In genomic region chr13:51780509-51781155, GRCm38 (mm10) we compare ENCODE assay signal across 26 mouse cellular contexts. TPM values are rescaled to one million over a fixed set of nuclear protein-coding genes. Genes with fewer than 3 reads are reported as not detected.
DNase-seq lines count a peak whose midpoint lies in the region; ATAC-seq and TF ChIP-seq lines count a peak whose summit lies in the region.
"Had no signal": no experiment of that assay in that cellular context is flagged by ENCODE, and none has a peak within 500 bp of the region (broad histone marks: within the 10 kb centered on the region; RNA-seq: fewer than 3 reads in every experiment).

No protein-coding gene starts in this region.

- H3K4me3 ChIP-seq in lung, postnatal 0 days (ENCODE audit: low read depth, low read length), result no peak overlapping the region
- H3K4me3 ChIP-seq in lung, adult 2 months (replicated peaks; ENCODE audit: extremely low read depth, low read depth, low read length), result no peak overlapping the region
- H3K4me3 ChIP-seq: embryonic facial prominence, embryonic 13.5 days; erythroblast, embryonic 14.5 days; hindbrain, embryonic 12.5 days; limb, embryonic 13.5 days; liver, embryonic 13.5 days; lung, embryonic 15.5 days; midbrain, embryonic 10.5 days had no signal

- peak; percentile 23 for DNase-seq in lung, postnatal 0 days (ENCODE audit: low spot score)
- no peak for DNase-seq in lung, adult 2 months
- peak; percentile 56 for DNase-seq in CD4-positive, CD25-positive, alpha-beta regulatory T cell, adult 2 months (ENCODE audit: low read depth, low spot score)
- peak; percentile 68 for DNase-seq in naive thymus-derived CD4-positive, alpha-beta T cell, adult 2 months (ENCODE audit: low read depth)
- DNase-seq in c-Kit-positive CD71-positive TER-119-positive erythroid progenitor cells, embryonic 14.5 days (ENCODE audit: low spot score), result no peak
- DNase-seq in frontal cortex, adult 2 months (ENCODE audit: extremely low spot score in 1 of 2, low spot score in 1 of 2), result no peak
- DNase-seq: adrenal gland, postnatal 36 days; cerebellum, adult 18-20 months; cerebellum, postnatal 36 days; embryo, embryonic 11 days; gastrocnemius, postnatal 14 days; heart, adult 18-20 months; kidney, adult 2 months; kidney, postnatal 10 days; layer of hippocampus, postnatal 36 days; liver, embryonic 13.5 days; lung, postnatal 4 days had no signal

- TF ChIP-seq CTCF in lung, postnatal 0 days (IDR thresholded peaks at IDR 0.05), result no peak
- TF ChIP-seq CTCF in lung, adult 2 months (IDR thresholded peaks at IDR 0.05; ENCODE audit: insufficient read depth, low read length), result no peak

- H3K9ac ChIP-seq in lung, postnatal 0 days (replicated peaks; ENCODE audit: low read depth), result no peak overlapping the region
- H3K9ac ChIP-seq: embryonic facial prominence, embryonic 13.5 days; hindbrain, embryonic 12.5 days; limb, embryonic 13.5 days; liver, embryonic 13.5 days; lung, embryonic 15.5 days had no signal

- no peak for TF ChIP-seq POLR2A in lung, adult 2 months (IDR thresholded peaks at IDR 0.05; ENCODE audit: borderline replicate concordance, extremely low read depth, low read depth, low read length)

- H3K4me1 ChIP-seq in lung, postnatal 0 days (ENCODE audit: insufficient read depth, low read depth, low read length), result no peaks in the 10 kb centered on the region
- no peaks in the 10 kb centered on the region; the same call in 1 of the 2 replicates for H3K4me1 ChIP-seq in lung, adult 2 months (ENCODE audit: control insufficient read depth, insufficient read depth, low read length)

- no peak for ATAC-seq in lung, postnatal 0 days
- peak; percentile 80 for ATAC-seq in granulocyte monocyte progenitor cell, adult 5-6 weeks (replicated peaks; ENCODE audit: poor library complexity, severe bottlenecking)
- ATAC-seq: forebrain, embryonic 14.5 days; midbrain, embryonic 16.5 days had no signal

- 74% methylated on average over 10 of the region's 10 CpGs for WGBS in lung, postnatal 0 days
- 70% methylated on average over 10 of the region's 10 CpGs for WGBS in lung, adult 2 months

- no peaks in the 10 kb centered on the region for H3K9me3 ChIP-seq in lung, postnatal 0 days (ENCODE audit: low read length)
- H3K9me3 ChIP-seq: embryonic facial prominence, embryonic 13.5 days; hindbrain, embryonic 12.5 days; limb, embryonic 13.5 days; liver, embryonic 13.5 days; lung, embryonic 15.5 days; midbrain, embryonic 10.5 days had no signal

- H3K27me3 ChIP-seq in lung, postnatal 0 days (replicated peaks; ENCODE audit: insufficient read depth, low read length), result no peaks in the 10 kb centered on the region
- H3K27me3 ChIP-seq: embryonic facial prominence, embryonic 13.5 days; hindbrain, embryonic 12.5 days; limb, embryonic 13.5 days; liver, embryonic 13.5 days; lung, embryonic 15.5 days had no signal

- H3K36me3 ChIP-seq in lung, postnatal 0 days (ENCODE audit: insufficient read depth, low read length), result no peaks in the 10 kb centered on the region
- H3K36me3 ChIP-seq: embryonic facial prominence, embryonic 13.5 days; hindbrain, embryonic 12.5 days; limb, embryonic 13.5 days; liver, embryonic 13.5 days; lung, embryonic 15.5 days; midbrain, embryonic 10.5 days had no signal

- TF ChIP-seq EP300 in lung, postnatal 0 days (IDR thresholded peaks at IDR 0.05), result no peak

- no peak overlapping the region for H3K27ac ChIP-seq in lung, postnatal 0 days (ENCODE audit: low read length)
- H3K27ac ChIP-seq: embryonic facial prominence, embryonic 13.5 days; hindbrain, embryonic 12.5 days; limb, embryonic 13.5 days; liver, embryonic 13.5 days; lung, embryonic 15.5 days; midbrain, embryonic 10.5 days had no signal

- no peak overlapping the region for H3K4me2 ChIP-seq in lung, postnatal 0 days (replicated peaks; ENCODE audit: low read depth, low read length)
- H3K4me2 ChIP-seq: embryonic facial prominence, embryonic 13.5 days; hindbrain, embryonic 12.5 days; limb, embryonic 13.5 days; liver, embryonic 13.5 days; lung, embryonic 15.5 days had no signal

RNA-seq across cellular contexts. Expression of gene Sema4d, which starts 12.9 kb away (rescaled TPM):
- polyA plus RNA-seq in lung, postnatal 0 days (2015; fragmentation: Nextera tagmentation; extraction: Ambion mirVana), result 4.9 and 5.7 TPM in 2 replicates
- polyA plus RNA-seq in lung, adult 2 months (2012; rRNA removed), result 15.0 and 23.3 TPM in 2 replicates
- total RNA-seq in granulocyte monocyte progenitor cell, adult 5-6 weeks (2014; fragmentation: Nextera tagmentation), result 31.5 and 32.8 TPM in 2 replicates
- total RNA-seq in granulocyte monocyte progenitor cell, adult 5-6 weeks (2017), result 8.3 and 9.9 TPM in 2 replicates
- polyA plus RNA-seq in frontal cortex, adult 2 months (2012; rRNA removed), result 80.9 and 95.5 TPM in 2 replicates

Comparison
In these comparisons a context has a peak if more than half of its experiments do, and no peak if none do; other contexts are left out.
1. DNase-seq: peak in lung, postnatal 0 days (single experiment), CD4-positive, CD25-positive, alpha-beta regulatory T cell, adult 2 months (single experiment) and naive thymus-derived CD4-positive, alpha-beta T cell, adult 2 months (single experiment); none in lung, adult 2 months (single experiment), c-Kit-positive CD71-positive TER-119-positive erythroid progenitor cells, embryonic 14.5 days (single experiment) and frontal cortex, adult 2 months (0 of 2).